Mouse (Mus musculus): ENCODE measurements around the gene Clstn2. TPM values are rescaled to one million over a fixed set of nuclear protein-coding genes. Genes with fewer than 3 reads are reported as not detected.
A peak's percentile ranks its signal among the peaks of the same experiment; 100 is the strongest.

Clstn2 gene
- total and polyA plus RNA-seq, 2 experiments = 0.28 to 0.31 TPM

DNA sequence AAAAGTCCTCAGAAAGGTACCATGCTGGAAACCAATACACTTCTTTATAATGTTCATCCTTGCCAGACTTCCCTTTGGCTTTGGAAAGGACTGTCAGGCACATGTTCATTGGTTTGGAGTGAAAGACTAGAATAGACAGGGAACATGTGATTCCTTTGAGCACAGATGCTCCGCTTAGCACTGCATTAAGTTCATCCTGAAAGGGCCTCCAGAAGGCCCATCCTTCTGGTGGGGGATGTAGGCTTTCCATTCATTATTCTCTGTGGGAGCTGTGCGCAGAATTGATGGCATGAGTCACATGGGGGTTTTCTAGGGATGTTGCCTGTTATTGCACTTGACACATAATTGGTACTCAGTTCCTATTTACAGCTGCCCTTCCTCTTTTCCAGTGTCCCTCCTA, 498.8 kb downstream of the Clstn2 start:
- Histone ChIP-seq H3K79me2 (ENCODE audit: control insufficient read depth, insufficient read depth, low read length) (no peaks in the 10 kb centered on the region), H3K27me3 (ENCODE audit: control insufficient read depth, insufficient read depth, low read length) (no peaks in the 10 kb centered on the region; the same call in 1 of the 2 replicates), H3K9ac (ENCODE audit: low read depth, low read length) (no peak overlapping the region), H3K4me1 (ENCODE audit: control insufficient read depth, insufficient read depth, low read length) (no peaks in the 10 kb centered on the region), H3K4me3 (ENCODE audit: insufficient read depth, low read depth, low read length) (no peak overlapping the region), H3K36me3 (ENCODE audit: control insufficient read depth, insufficient read depth, low read length) (no peaks in the 10 kb centered on the region), H3K27ac (replicated peaks; ENCODE audit: insufficient read depth, low read depth, low read length) (no peak overlapping the region)
- 81% methylated on average over 2 of the region's 2 CpGs for WGBS
- no peak for TF ChIP-seq POLR2A (IDR thresholded peaks at IDR 0.05; ENCODE audit: extremely low read depth, insufficient read depth, low read length)
- TF ChIP-seq CTCF (IDR thresholded peaks at IDR 0.05; ENCODE audit: low read depth, low read length) = no peak
- no peak for DNase-seq (ENCODE audit: extremely low read depth, low read depth, low spot score)

DNA sequence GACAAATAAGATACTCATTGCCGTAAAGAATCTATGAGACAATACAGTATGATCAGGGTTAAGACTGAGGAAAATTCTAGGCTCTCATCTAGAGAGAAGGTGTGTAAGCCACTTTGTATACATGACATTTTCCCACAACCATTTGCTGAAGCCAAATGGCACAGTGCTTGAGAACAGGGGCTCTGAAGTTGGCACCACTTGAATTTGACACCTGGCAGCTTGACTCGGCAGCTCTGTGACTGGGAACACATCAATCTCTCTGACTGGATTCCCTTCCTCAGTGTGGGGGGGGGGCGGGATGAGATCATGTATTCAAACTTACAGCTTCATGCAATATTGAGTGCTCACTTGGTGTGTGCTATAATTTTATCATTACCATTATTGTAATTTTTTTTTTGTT, 499.7 kb downstream of the Clstn2 start:
- TF ChIP-seq CTCF (IDR thresholded peaks at IDR 0.05; ENCODE audit: low read depth, low read length) = no peak
- TF ChIP-seq POLR2A (IDR thresholded peaks at IDR 0.05; ENCODE audit: extremely low read depth, insufficient read depth, low read length) = no peak
- H3K27ac ChIP-seq (replicated peaks; ENCODE audit: insufficient read depth, low read depth, low read length) = no peak overlapping the region
- H3K36me3 ChIP-seq (ENCODE audit: control insufficient read depth, insufficient read depth, low read length) = no peaks in the 10 kb centered on the region
- no peak overlapping the region for H3K9ac ChIP-seq (ENCODE audit: low read depth, low read length)
- no peaks in the 10 kb centered on the region for H3K4me1 ChIP-seq (ENCODE audit: control insufficient read depth, insufficient read depth, low read length)
- WGBS = 88% methylated on average over 3 of the region's 3 CpGs
- no peak overlapping the region for H3K4me3 ChIP-seq (ENCODE audit: insufficient read depth, low read depth, low read length)
- no peak for DNase-seq (ENCODE audit: extremely low read depth, low read depth, low spot score)
- no peaks in the 10 kb centered on the region; the same call in 1 of the 2 replicates for H3K27me3 ChIP-seq (ENCODE audit: control insufficient read depth, insufficient read depth, low read length)
- no peaks in the 10 kb centered on the region for H3K79me2 ChIP-seq (ENCODE audit: control insufficient read depth, insufficient read depth, low read length)

DNA sequence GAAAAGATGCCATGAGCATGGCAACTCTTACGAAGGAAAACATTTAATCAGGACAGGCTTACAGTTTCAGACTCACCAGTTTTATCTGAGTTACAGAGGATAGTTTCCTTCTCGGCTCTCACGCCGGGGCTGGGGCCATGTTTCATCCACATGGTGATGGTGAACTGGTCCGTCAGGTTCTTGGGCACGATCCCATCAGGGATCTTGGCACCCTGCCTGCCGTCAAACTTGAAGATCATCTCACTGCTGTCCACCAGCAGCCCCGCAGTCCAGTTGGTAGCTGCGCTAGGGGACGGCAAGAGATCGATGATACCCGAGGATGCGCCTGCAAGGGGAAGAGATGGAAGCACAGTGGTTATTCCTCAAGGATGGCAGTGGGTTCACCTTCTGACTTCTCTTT, 500.4 kb downstream of the Clstn2 start:
- Histone ChIP-seq H3K9ac (ENCODE audit: low read depth, low read length) (no peak overlapping the region), H3K4me1 (ENCODE audit: control insufficient read depth, insufficient read depth, low read length) (peaks cover 3% of the 10 kb centered on the region; the same call in 1 of the 2 replicates), H3K27me3 (ENCODE audit: control insufficient read depth, insufficient read depth, low read length) (no peaks in the 10 kb centered on the region; the same call in 1 of the 2 replicates), H3K36me3 (ENCODE audit: control insufficient read depth, insufficient read depth, low read length) (no peaks in the 10 kb centered on the region), H3K4me3 (ENCODE audit: insufficient read depth, low read depth, low read length) (no peak overlapping the region), H3K27ac (replicated peaks; ENCODE audit: insufficient read depth, low read depth, low read length) (no peak overlapping the region), H3K79me2 (ENCODE audit: control insufficient read depth, insufficient read depth, low read length) (no peaks in the 10 kb centered on the region)
- TF ChIP-seq CTCF (IDR thresholded peaks at IDR 0.05; ENCODE audit: low read depth, low read length) = no peak
- DNase-seq (ENCODE audit: extremely low read depth, low read depth, low spot score) = no peak
- 92% methylated on average over 13 of the region's 13 CpGs for WGBS

DNA sequence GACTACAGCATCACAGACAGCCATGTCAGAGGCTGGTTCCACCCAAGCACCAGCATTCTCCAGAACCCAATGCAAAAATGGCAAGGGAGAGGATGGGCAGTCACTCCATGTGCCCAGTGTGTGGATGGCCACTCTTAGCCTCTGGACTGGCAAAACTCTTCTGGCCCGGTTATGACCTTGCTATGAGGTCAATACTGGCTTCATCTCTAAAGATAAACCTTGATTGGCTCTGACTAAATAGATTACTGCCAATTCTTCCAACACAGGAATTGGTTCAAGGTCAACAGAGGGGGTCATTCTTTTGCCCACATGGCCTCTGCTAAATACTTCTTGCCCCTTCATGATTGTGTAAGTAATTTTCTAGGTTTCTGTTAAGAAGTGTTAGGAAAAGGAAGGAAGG, 505.1 kb downstream of the Clstn2 start:
- Histone ChIP-seq H3K4me1 (ENCODE audit: control insufficient read depth, insufficient read depth, low read length) (peaks cover 5% of the 10 kb centered on the region; the same call in 1 of the 2 replicates), H3K27me3 (ENCODE audit: control insufficient read depth, insufficient read depth, low read length) (no peaks in the 10 kb centered on the region; the same call in 1 of the 2 replicates), H3K79me2 (ENCODE audit: control insufficient read depth, insufficient read depth, low read length) (no peaks in the 10 kb centered on the region), H3K4me3 (ENCODE audit: insufficient read depth, low read depth, low read length) (no peak overlapping the region), H3K36me3 (ENCODE audit: control insufficient read depth, insufficient read depth, low read length) (no peaks in the 10 kb centered on the region), H3K27ac (replicated peaks; ENCODE audit: insufficient read depth, low read depth, low read length) (no peak overlapping the region), H3K9ac (ENCODE audit: low read depth, low read length) (no peak overlapping the region)
- TF ChIP-seq CTCF (IDR thresholded peaks at IDR 0.05; ENCODE audit: low read depth, low read length) = no peak
- no peak for TF ChIP-seq POLR2A (IDR thresholded peaks at IDR 0.05; ENCODE audit: extremely low read depth, insufficient read depth, low read length)
- 20% methylated on average over 1 of the region's 1 CpGs for WGBS
- peak; percentile 56 for DNase-seq (ENCODE audit: extremely low read depth, low read depth, low spot score)

DNA sequence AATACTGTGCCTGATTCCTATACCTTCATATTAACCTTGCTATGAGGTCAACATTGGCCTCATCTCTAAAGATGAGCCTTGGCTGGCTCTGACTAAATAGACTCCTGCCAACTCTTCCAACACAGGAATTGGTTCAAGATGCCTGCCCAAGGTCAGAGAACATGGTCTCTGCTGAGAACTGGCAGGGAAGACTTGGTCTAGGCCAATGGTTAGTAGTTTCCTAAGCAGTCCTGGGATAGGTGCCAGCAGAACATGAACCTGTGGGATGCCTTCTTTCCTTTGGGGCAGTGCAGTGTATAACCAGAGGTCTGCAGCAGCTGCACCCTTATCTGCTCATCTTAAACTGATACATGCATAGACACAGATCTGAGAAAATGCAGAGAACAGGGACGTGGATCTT, 505.7 kb downstream of the Clstn2 start:
- Histone ChIP-seq H3K4me3 (ENCODE audit: insufficient read depth, low read depth, low read length) (no peak overlapping the region), H3K27me3 (ENCODE audit: control insufficient read depth, insufficient read depth, low read length) (no peaks in the 10 kb centered on the region; the same call in 1 of the 2 replicates), H3K9ac (ENCODE audit: low read depth, low read length) (no peak overlapping the region), H3K79me2 (ENCODE audit: control insufficient read depth, insufficient read depth, low read length) (no peaks in the 10 kb centered on the region), H3K27ac (replicated peaks; ENCODE audit: insufficient read depth, low read depth, low read length) (no peak overlapping the region), H3K4me1 (ENCODE audit: control insufficient read depth, insufficient read depth, low read length) (peaks cover 5% of the 10 kb centered on the region; the same call in 1 of the 2 replicates), H3K36me3 (ENCODE audit: control insufficient read depth, insufficient read depth, low read length) (no peaks in the 10 kb centered on the region)
- DNase-seq (ENCODE audit: extremely low read depth, low read depth, low spot score) = peak; percentile 44
- TF ChIP-seq POLR2A (IDR thresholded peaks at IDR 0.05; ENCODE audit: extremely low read depth, insufficient read depth, low read length) = no peak
- TF ChIP-seq CTCF (IDR thresholded peaks at IDR 0.05; ENCODE audit: low read depth, low read length) = no peak
- 88% methylated on average over 1 of the region's 1 CpGs for WGBS

DNA sequence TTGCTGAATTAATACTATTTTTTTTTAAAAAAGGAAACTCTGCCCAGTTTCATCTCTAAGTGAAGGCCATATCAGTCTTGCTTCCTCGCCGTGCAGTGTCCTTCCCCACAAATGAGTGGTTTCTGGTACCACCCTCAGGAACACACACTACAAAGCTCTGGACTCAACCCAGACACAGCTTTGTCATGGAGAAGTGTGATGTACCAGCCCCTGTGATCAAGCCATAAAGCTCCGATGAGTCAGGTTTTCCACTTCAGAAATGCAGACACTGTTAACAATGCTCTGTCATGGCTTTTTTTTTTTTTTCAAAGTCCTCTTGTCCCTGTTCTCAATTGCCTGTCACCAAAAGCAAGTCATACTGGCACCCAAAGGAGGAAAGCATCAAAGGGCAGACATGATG, 507.4 kb downstream of the Clstn2 start:
- no peak overlapping the region for H3K9ac ChIP-seq (ENCODE audit: low read depth, low read length)
- H3K4me1 ChIP-seq (ENCODE audit: control insufficient read depth, insufficient read depth, low read length) = peaks cover 5% of the 10 kb centered on the region; the same call in 1 of the 2 replicates
- no peaks in the 10 kb centered on the region for H3K79me2 ChIP-seq (ENCODE audit: control insufficient read depth, insufficient read depth, low read length)
- no peak overlapping the region for H3K27ac ChIP-seq (replicated peaks; ENCODE audit: insufficient read depth, low read depth, low read length)
- H3K36me3 ChIP-seq (ENCODE audit: control insufficient read depth, insufficient read depth, low read length) = no peaks in the 10 kb centered on the region
- H3K4me3 ChIP-seq (ENCODE audit: insufficient read depth, low read depth, low read length) = no peak overlapping the region
- no peak for DNase-seq (ENCODE audit: extremely low read depth, low read depth, low spot score)
- TF ChIP-seq CTCF (IDR thresholded peaks at IDR 0.05; ENCODE audit: low read depth, low read length) (no peak), POLR2A (IDR thresholded peaks at IDR 0.05; ENCODE audit: extremely low read depth, insufficient read depth, low read length) (no peak)
- H3K27me3 ChIP-seq (ENCODE audit: control insufficient read depth, insufficient read depth, low read length) = no peaks in the 10 kb centered on the region; the same call in 1 of the 2 replicates
- WGBS = 75% methylated on average over 3 of the region's 3 CpGs

Measured in liver, adult 2 months (tissue).